12 mouse cellular contexts compared by ENCODE assay signal in genomic region chr6:88981544-88981943, GRCm38 (mm10).
A peak's percentile ranks its signal among the peaks of the same experiment; 100 is the strongest.
DNase-seq lines count a peak whose midpoint lies in the region; ATAC-seq and TF ChIP-seq lines count a peak whose summit lies in the region.
"Had no signal": no experiment of that assay in that cellular context is flagged by ENCODE, and none has a peak within 500 bp of the region (broad histone marks: within the 10 kb centered on the region; RNA-seq: fewer than 3 reads in every experiment).

No protein-coding gene starts in this region.

- intact Hi-C loops in heart, postnatal 36 days (cut with DNase I) = no loop called here

- DNase-seq in limb, embryonic 14.5 days (ENCODE audit: low spot score) = no peak
- no peak for DNase-seq in limb, embryonic 10.5 days (ENCODE audit: low spot score)
- peak; percentile 56 for DNase-seq in lung, postnatal 10 days
- DNase-seq in neural tube, embryonic 11.5 days (ENCODE audit: low spot score) = peak; percentile 75
- DNase-seq in heart, postnatal 36 days = no peak
- DNase-seq in cerebellum, adult 8-10 months = no peak
- DNase-seq in Muller cell, postnatal 12 days (ENCODE audit: inconsistent ontology term) = no peak
- DNase-seq: cerebellum, postnatal 36 days; kidney, adult 18-20 months; layer of hippocampus, postnatal 36 days had no signal

- 18% methylated on average over 7 of the region's 7 CpGs for WGBS in limb, embryonic 14.5 days
- WGBS in limb, embryonic 10.5 days = 34% methylated on average over 7 of the region's 7 CpGs
- WGBS in forebrain, embryonic 13.5 days = 2% methylated on average over 7 of the region's 7 CpGs
- 9% methylated on average over 7 of the region's 7 CpGs for WGBS in neural tube, embryonic 11.5 days

- no peak for TF ChIP-seq POLR2A in limb, embryonic 14.5 days (IDR thresholded peaks at IDR 0.05; ENCODE audit: borderline replicate concordance, extremely low read depth, insufficient read depth, insufficient read length)

- no peaks in the 10 kb centered on the region for H3K27me3 ChIP-seq in limb, embryonic 14.5 days (ENCODE audit: control insufficient read depth, insufficient read depth, low read length)
- H3K27me3 ChIP-seq in limb, embryonic 10.5 days (ENCODE audit: low read depth, poor library complexity, severe bottlenecking) = 0 out of 2 replicates have a peak, but pooled peaks cover 2% of the 10 kb centered on the region
- peaks cover 46% of the 10 kb centered on the region for H3K27me3 ChIP-seq in forebrain, embryonic 13.5 days
- H3K27me3 ChIP-seq in neural tube, embryonic 11.5 days (ENCODE audit: control insufficient read depth, insufficient read depth, low read length) = no peaks in the 10 kb centered on the region

- no peaks in the 10 kb centered on the region for H3K4me1 ChIP-seq in limb, embryonic 14.5 days (ENCODE audit: control insufficient read depth, insufficient read depth, low read length)
- peaks cover 12% of the 10 kb centered on the region; the same call in 1 of the 2 replicates for H3K4me1 ChIP-seq in limb, embryonic 10.5 days
- H3K4me1 ChIP-seq in forebrain, embryonic 13.5 days = peaks cover 48% of the 10 kb centered on the region
- H3K4me1 ChIP-seq in neural tube, embryonic 11.5 days (ENCODE audit: control insufficient read depth, insufficient read depth, low read length) = peaks cover 12% of the 10 kb centered on the region; the same call in 1 of the 2 replicates

- no peak overlapping the region for H3K4me2 ChIP-seq in limb, embryonic 14.5 days (replicated peaks; ENCODE audit: low read depth, low read length, severe bottlenecking)
- no peak overlapping the region for H3K4me2 ChIP-seq in forebrain, embryonic 13.5 days
- H3K4me2 ChIP-seq in neural tube, embryonic 11.5 days (ENCODE audit: low read depth) = no peak overlapping the region
- H3K4me2 ChIP-seq: liver, embryonic 11.5 days had no signal

- no peak overlapping the region for H3K27ac ChIP-seq in limb, embryonic 14.5 days (replicated peaks; ENCODE audit: low read depth, low read length)
- no peak overlapping the region for H3K27ac ChIP-seq in limb, embryonic 10.5 days
- peak overlapping the region; percentile 57 for H3K27ac ChIP-seq in forebrain, embryonic 13.5 days
- H3K27ac ChIP-seq in neural tube, embryonic 11.5 days (ENCODE audit: low read depth, low read length) = 0 out of 2 replicates have a peak overlapping the region, but pooled peaks have one; percentile 39

- no peaks in the 10 kb centered on the region for H3K9me3 ChIP-seq in limb, embryonic 14.5 days (ENCODE audit: control insufficient read depth, low read length)
- H3K9me3 ChIP-seq in limb, embryonic 10.5 days (replicated peaks) = no peaks in the 10 kb centered on the region
- no peaks in the 10 kb centered on the region for H3K9me3 ChIP-seq in forebrain, embryonic 13.5 days (replicated peaks)
- no peaks in the 10 kb centered on the region for H3K9me3 ChIP-seq in neural tube, embryonic 11.5 days (ENCODE audit: control insufficient read depth, low read length)

- H3K9ac ChIP-seq in limb, embryonic 14.5 days (ENCODE audit: low read depth, low read length, severe bottlenecking) = no peak overlapping the region
- H3K9ac ChIP-seq in forebrain, embryonic 13.5 days = no peak overlapping the region
- H3K9ac ChIP-seq in neural tube, embryonic 11.5 days (ENCODE audit: low read length) = peak overlapping the region; percentile 19; the same call in 1 of the 2 replicates

- H3K4me3 ChIP-seq in limb, embryonic 14.5 days (replicated peaks; ENCODE audit: low read length) = no peak overlapping the region
- H3K4me3 ChIP-seq in limb, embryonic 10.5 days = no peak overlapping the region
- H3K4me3 ChIP-seq in forebrain, embryonic 13.5 days = no peak overlapping the region
- H3K4me3 ChIP-seq in neural tube, embryonic 11.5 days (ENCODE audit: low read depth, low read length) = no peak overlapping the region

- peak; percentile 32; the same call in 1 of the 2 replicates for ATAC-seq in limb, embryonic 14.5 days (ENCODE audit: low FRiP score, low read depth)
- peak; percentile 25 for ATAC-seq in forebrain, embryonic 13.5 days
- ATAC-seq in neural tube, embryonic 11.5 days (ENCODE audit: insufficient read depth, low FRiP score, low TSS enrichment) = peak; percentile 38

- H3K36me3 ChIP-seq in limb, embryonic 14.5 days (ENCODE audit: control insufficient read depth, insufficient read depth, low read length) = no peaks in the 10 kb centered on the region
- H3K36me3 ChIP-seq in limb, embryonic 10.5 days = no peaks in the 10 kb centered on the region
- H3K36me3 ChIP-seq in forebrain, embryonic 13.5 days (ENCODE audit: poor library complexity, severe bottlenecking) = no peaks in the 10 kb centered on the region
- no peaks in the 10 kb centered on the region for H3K36me3 ChIP-seq in neural tube, embryonic 11.5 days (ENCODE audit: control insufficient read depth, insufficient read depth, low read length)

Comparison
In these comparisons a context has a peak if more than half of its experiments do, and no peak if none do; other contexts are left out.
1. DNase-seq: peak in lung, postnatal 10 days (single experiment) and neural tube, embryonic 11.5 days (single experiment); none in limb, embryonic 14.5 days (single experiment), limb, embryonic 10.5 days (single experiment), heart, postnatal 36 days (0 of 2), cerebellum, adult 8-10 months (single experiment) and Muller cell, postnatal 12 days (single experiment).
2. H3K27ac ChIP-seq: peak in forebrain, embryonic 13.5 days (single experiment) and neural tube, embryonic 11.5 days (single experiment); none in limb, embryonic 14.5 days (single experiment) and limb, embryonic 10.5 days (single experiment).
3. Peak in every context shown above with its lines, with median percentiles within 50 percentile points of each other: ATAC-seq.